Mouse (Mus musculus) WW6 (cell line): ENCODE results near the gene Rnf149.

Source experiments
- DNase-seq: peaks from one replicate; pipeline ENCODE4 v3.0.0-alpha.2; 2013; ENCODE audit warnings: low read depth, low spot score

Gene Rnf149

DNA sequence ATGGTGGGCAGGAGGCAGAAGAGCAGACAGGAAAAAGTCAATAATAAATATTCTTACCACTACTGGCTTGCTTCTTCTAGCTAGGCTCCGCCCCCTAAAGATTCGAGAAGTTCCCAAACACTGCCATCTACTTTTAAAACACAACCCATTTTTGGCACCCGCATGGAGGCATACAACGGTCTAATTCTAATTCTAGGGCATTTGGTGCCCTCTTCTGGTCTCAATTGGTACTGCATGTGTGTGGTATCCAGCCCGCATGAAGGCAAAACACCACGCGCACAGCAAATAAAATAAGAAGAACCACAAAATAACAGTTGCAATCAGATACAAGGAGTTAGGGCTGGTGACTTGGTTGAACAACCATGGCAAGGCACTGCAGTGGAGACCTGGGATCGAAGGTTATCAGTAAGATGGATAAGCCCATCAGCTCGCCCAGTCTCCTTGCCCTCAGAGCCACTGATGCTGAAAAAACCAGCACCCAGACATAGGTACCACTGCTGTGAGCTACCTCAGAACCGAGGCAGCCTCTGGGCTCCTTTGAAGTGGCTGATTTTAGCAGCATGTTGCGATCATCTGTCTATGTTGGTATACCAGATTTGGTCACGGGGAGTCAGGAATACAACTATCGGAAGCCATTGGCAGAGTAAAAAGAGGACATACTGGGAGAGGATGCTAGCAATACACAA, 46.8 kb downstream of the Rnf149 start:
- DNase-seq = no peak

DNA sequence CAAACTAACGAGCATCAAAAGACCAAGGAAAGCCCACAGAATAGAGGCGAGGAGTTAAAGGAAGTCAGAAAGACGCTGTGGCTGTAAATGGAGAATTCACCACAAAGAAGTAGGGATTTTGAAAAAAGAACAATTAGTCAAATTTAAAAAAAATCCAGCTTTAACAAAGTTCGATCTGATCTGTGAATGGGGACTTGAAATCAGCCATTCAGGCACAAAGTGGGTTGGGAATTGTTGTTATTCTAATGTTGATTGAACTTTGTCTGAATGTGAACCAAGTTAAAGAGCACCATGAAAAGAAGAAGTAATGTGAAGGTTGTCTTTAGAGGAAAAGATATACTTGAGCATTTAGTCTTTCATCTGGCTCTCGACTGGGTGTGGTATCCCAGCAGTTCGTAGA, 48.9 kb downstream of the Rnf149 start:
- DNase-seq = no peak

DNA sequence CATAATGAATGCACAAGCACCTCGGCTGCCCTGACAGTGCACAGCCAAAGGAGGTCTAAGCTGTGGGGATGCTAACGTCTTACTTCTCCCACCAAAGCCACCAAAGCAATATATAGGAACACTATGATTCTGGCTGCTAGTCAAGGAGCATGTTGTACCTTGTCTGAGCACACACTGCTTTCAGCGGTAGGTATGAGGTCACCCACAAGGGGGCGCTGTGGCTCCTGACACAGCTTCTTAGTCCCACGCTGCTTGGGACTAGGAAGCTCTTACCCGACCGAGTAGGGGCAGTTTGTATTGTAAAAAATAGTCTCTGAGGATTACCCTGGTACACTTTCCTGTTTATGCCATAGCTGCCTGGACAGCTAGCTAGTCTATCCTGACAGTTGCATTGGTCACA, 49.8 kb downstream of the Rnf149 start:
- DNase-seq = peak; percentile 74

DNA sequence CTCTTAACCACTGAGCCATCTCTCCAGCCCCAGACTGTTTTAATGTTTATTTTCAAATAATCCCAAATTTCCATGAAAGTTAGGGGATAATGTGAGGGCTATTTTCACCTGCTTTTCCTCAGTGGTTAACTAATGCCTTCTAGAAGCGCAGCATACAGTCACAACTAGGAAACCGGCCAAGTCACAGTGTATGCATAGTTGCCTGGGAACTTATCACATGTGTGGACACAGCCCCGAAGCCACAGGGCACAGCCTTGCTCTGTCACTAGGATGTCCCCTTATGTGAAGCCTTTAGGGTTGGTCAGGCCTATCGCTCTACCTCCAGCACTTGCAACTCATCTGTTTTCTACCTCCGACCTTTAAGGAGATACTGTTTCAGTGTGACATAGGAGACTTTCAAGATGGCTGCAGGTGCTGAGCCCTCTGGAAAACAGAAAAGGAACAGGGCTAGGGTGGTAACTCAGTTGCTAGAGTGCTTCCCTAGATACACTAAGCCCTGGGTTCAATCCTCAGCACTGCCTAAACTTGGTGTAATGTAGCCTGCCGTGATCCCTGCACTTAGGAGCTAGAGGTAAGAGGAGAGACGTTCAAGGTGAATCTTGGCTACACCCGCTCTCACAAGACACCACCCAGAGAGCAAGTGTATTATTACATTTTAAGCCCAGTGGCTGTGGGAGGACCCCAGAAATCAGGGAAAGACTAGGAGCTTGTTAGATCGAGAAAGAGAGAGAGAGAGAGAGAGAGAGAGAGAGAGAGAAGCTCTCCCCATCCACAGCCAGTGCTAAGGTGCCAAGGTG, 50.6 kb downstream of the Rnf149 start:
- DNase-seq = no peak

DNA sequence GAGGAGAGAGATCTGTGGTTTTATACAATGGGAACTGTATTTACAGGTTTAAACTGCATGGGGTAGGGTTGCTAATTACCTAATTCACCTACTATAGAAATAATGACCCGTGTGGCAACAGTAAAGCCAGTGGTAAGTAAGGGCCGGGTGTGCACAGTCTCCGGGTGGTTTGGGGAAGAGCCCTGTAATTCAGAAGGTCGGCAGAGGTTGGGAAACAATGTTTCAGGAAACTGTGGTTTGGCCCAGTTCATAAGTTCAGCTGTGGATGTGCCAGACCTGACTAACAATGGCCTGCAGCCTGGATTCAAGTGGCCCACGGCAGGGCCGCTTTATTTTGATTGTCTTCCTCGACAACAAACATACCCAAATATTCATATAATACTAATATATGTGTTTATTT, 51.4 kb downstream of the Rnf149 start:
- DNase-seq = no peak

DNA sequence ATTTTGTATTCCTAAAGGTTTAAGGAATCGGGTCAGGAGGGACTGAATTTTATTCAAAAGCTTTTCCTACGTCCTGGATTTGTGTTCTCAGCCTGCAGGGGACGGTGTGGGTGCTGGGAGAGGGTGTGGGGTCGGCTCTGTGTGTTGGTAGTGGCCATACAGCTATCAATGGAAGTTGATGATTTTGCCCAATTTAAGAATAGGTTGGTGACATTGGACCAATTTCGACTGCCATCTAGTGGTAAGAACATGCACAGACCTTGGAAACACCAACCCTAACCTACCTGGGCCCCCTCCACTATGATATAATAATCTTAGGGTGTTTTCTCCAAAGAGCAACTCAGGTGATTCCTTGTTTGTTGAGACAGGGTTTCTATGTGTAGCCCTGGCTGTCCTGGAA, 54.7 kb downstream of the Rnf149 start:
- DNase-seq = no peak

DNA sequence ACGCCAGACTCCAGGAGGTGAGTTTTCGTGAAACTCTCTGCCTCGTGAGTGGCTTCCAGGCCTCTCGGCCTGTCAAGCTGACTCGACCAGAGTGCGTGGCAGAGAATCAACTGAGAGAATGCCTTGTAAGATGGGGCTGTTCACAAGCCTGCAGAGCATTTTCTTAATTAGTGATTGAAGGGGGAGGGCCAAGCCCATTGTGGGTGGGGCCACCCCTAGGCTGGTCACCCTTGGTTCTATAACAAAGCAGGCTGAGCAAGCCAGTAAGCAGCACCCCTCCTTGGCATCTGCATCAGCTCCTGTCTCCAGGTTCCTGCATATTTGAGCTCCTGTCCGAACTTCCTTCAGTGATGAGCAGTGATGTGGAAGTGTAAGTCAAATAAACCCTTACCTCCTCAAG, 55.9 kb downstream of the Rnf149 start:
- no peak for DNase-seq

DNA sequence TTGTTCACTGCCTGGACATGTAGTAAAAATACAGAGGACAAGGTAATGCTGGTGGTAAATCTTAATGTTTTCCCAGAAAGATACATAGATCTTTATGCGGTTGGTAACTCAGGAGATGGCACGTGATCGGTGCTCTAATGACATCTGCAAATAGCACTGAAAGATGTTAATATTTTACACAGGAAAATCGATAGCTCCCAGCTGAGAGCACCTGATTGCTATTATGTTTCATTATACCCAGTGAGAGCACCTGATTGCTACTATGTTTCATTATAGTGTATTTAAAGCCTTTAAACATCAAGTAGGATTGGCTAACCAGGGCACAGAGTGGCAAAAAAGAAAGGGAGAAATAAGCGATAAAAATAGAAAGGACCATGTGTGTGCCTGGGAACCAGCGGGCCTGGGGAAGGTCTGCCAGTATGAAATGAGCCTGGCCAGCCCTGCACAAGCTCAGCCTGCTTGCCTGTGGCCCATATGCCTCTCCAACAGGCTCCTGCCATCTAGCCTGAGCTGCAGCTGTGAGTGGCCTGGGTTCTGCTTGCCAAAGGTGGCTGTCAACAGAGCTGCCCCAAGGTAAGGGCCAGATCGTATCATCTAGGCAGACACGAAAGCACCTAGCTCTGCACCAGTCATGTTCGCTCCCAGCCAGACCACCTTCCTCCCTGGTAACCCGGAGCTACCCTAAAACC, 61.8 kb downstream of the Rnf149 start:
- no peak for DNase-seq

DNA sequence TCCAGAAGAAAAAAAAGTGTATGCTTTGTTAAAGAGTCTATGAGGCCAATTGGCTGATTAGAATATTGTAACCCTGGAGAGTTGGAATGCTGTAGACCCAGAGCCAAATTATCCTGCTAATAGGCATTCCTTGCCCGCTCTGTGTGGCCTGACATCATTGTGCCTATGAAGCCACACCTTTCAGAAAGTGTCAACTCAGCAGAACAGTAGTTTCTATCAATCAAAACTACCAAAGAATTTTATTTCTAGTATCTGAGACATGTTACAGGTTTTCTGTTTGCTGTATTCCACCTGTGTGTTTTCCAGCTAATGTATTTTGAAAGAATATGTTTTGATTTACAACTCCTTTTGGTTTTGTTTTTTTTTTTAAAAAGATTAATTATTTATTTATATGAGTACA, 65.0 kb downstream of the Rnf149 start:
- DNase-seq = no peak

DNA sequence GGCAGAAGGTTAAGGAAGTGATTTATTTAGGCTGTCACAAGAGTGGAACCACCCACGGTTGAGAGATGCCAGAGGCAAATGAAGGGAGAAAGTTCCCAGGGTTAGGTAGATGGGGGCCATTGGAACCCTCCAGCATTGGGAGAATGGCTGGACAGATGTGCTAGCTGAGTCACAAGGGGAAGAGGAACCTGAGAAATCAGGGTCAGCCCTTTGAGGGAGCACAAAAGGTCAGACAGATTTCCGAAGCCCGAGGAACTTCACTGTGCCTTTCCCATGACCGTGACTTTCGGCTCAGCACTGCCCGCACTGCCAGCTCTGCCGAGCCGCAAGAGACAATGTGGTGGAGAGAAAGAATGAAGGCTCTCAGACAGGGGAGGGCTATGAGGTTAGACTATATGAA, 65.4 kb downstream of the Rnf149 start:
- DNase-seq = no peak

DNA sequence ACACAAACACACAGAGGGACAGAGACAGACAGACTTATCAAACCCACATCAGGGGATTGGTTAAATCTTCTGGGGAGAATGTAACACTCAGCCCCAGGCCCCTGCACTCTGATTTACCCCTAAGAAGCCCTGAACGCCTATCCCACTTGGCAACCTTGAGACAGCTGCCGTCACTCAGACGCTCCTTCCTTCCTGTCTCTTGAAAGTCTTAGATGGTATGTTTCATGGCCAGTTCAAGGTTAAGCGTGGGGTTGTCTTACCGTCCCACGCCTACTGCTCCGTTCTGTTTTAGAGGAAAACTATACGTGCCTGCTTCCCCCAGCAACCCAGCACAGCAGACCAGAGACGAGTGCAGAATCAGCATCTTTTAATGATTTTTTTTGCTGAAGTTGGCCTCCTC, 71.6 kb downstream of the Rnf149 start:
- DNase-seq = no peak

DNA sequence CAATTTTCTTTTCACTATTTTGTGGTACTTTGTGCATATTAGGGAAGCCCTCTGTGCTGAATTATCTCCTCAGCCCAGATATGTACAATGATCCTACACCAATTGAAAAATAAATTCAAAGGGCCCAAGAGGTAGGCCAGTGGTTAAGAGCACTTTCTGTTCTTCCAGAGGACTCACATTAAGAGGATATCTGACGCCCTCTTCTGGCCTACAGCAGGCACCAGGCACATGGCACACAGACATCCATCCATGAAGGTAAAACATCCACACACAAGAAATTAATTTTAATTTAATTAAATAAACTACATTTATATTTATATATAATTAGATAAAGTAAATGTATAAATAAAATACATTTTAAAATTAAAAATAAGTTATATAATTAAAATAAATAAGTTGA, 72.9 kb downstream of the Rnf149 start:
- no peak for DNase-seq

DNA sequence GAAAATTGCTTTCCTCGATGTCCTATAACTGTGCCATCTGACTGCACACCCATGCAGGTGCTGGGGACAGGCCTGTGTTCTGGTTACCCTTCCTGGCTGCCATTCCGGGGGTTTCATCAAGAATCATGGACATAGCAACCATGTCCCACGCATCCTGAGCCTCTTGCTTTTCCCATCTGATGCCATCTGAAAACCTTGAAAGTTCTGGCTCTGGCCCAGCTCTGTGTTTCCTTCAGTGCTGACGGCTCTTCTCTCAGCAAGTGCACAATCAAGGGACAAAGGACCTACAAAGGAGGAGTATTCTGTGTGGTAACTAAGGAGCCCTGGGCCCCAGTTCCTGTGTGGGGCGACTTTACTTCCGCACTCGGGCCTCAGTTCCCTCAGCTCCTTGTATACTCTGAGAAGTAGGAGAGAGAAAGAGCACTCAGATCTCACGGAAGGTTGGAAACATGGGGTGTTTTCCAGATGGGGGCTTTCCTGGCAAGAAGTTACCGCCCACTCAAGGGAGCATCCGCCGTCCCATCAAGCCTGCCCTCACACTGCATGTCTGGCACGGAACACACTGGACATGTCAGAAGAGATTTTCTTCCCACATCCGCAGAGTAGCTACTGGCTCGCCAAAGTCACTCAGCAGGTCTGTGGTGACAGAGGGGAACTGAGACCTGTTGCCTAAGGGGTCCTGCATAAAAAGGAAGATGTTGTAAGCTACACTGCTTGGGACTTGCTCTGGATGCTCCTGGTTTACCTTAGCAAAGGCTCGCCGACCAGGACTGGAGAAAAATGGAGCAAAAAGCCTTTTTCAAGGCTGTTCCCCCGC, 74.2 kb downstream of the Rnf149 start:
- no peak for DNase-seq
